Comparison of ENCODE assay signal across 10 mouse cellular contexts in genomic region chr4:140929745-140930144, GRCm38 (mm10). TPM values are rescaled to one million over a fixed set of nuclear protein-coding genes. Genes with fewer than 3 reads are reported as not detected.
DNase-seq lines count a peak whose midpoint lies in the region; ATAC-seq lines count a peak whose summit lies in the region.
"Had no signal": no experiment of that assay in that cellular context is flagged by ENCODE, and none has a peak within 500 bp of the region (broad histone marks: within the 10 kb centered on the region; RNA-seq: fewer than 3 reads in every experiment).

No protein-coding gene starts in this region.

- H3K9ac ChIP-seq in heart, embryonic 13.5 days: peak overlapping the region; percentile 12; the same call in 1 of the 2 replicates
- no peak overlapping the region for H3K9ac ChIP-seq in forebrain, embryonic 13.5 days

- H3K9me3 ChIP-seq in heart, embryonic 13.5 days: no peaks in the 10 kb centered on the region
- H3K9me3 ChIP-seq in forebrain, embryonic 13.5 days (replicated peaks): no peaks in the 10 kb centered on the region

- no peaks in the 10 kb centered on the region for H3K36me3 ChIP-seq in heart, embryonic 13.5 days
- H3K36me3 ChIP-seq in forebrain, embryonic 13.5 days (ENCODE audit: poor library complexity, severe bottlenecking): no peaks in the 10 kb centered on the region

- 57% methylated on average over 8 of the region's 8 CpGs for WGBS in heart, embryonic 13.5 days
- 61% methylated on average over 8 of the region's 8 CpGs for WGBS in forebrain, embryonic 13.5 days

- no peaks in the 10 kb centered on the region for H3K27me3 ChIP-seq in heart, embryonic 13.5 days (replicated peaks)
- no peaks in the 10 kb centered on the region for H3K27me3 ChIP-seq in forebrain, embryonic 13.5 days

- H3K4me1 ChIP-seq in heart, embryonic 13.5 days: peaks cover 53% of the 10 kb centered on the region
- peaks cover 7% of the 10 kb centered on the region; the same call in 1 of the 2 replicates for H3K4me1 ChIP-seq in forebrain, embryonic 13.5 days

- no peak overlapping the region for H3K4me3 ChIP-seq in heart, embryonic 13.5 days
- H3K4me3 ChIP-seq in forebrain, embryonic 13.5 days: no peak overlapping the region

- no peak for ATAC-seq in heart, embryonic 13.5 days (ENCODE audit: extremely low read depth, insufficient number of reproducible peaks, low FRiP score, low TSS enrichment)
- no peak for ATAC-seq in forebrain, embryonic 13.5 days

- no peak overlapping the region for H3K27ac ChIP-seq in heart, embryonic 13.5 days (replicated peaks)
- H3K27ac ChIP-seq in forebrain, embryonic 13.5 days: no peak overlapping the region
- H3K27ac ChIP-seq: kidney, postnatal 0 days had no signal

- DNase-seq in heart, adult 9 months (ENCODE audit: low spot score in 2 of 2): no peak
- peak; percentile 45 for DNase-seq in fibroblast of lung, adult 2 months (ENCODE audit: low read depth)
- DNase-seq in left cerebral cortex, adult 11 months (ENCODE audit: low spot score): peak; percentile 81
- peak; percentile 72 to 84 for DNase-seq in right cerebral cortex, postnatal 10 days (ENCODE audit: low spot score in 2 of 2)
- no peak for DNase-seq in liver
- DNase-seq in lung, postnatal 4 days: no peak
- DNase-seq: lung, postnatal 14 days had no signal

- no peak overlapping the region for H3K4me2 ChIP-seq in heart, embryonic 13.5 days
- H3K4me2 ChIP-seq in forebrain, embryonic 13.5 days: no peak overlapping the region

RNA-seq across cellular contexts. Expression of gene Padi2, which starts 23.6 kb away (rescaled TPM):
- 2.1 and 2.9 TPM in 2 replicates for polyA plus RNA-seq in heart, embryonic 13.5 days (2015; fragmentation: Nextera tagmentation; extraction: Ambion mirVana)
- 0.06 and 0.12 TPM in 2 replicates for polyA plus RNA-seq in forebrain, embryonic 13.5 days (2015; fragmentation: Nextera tagmentation; extraction: Ambion mirVana)

RNA-seq across cellular contexts. Expression of gene Sdhb, which starts 31.3 kb away (rescaled TPM):
- 807 and 886 TPM in 2 replicates for polyA plus RNA-seq in heart, embryonic 13.5 days (2015; fragmentation: Nextera tagmentation; extraction: Ambion mirVana)
- 478 and 480 TPM in 2 replicates for polyA plus RNA-seq in forebrain, embryonic 13.5 days (2015; fragmentation: Nextera tagmentation; extraction: Ambion mirVana)

RNA-seq across cellular contexts. Expression of gene Atp13a2, which starts 56.9 kb away (rescaled TPM):
- 28.7 and 29.4 TPM in 2 replicates for polyA plus RNA-seq in heart, embryonic 13.5 days (2015; fragmentation: Nextera tagmentation; extraction: Ambion mirVana)
- 76.9 and 85.9 TPM in 2 replicates for polyA plus RNA-seq in forebrain, embryonic 13.5 days (2015; fragmentation: Nextera tagmentation; extraction: Ambion mirVana)

Comparison
In these comparisons a context has a peak if more than half of its experiments do, and no peak if none do; other contexts are left out.
1. DNase-seq: peak in fibroblast of lung, adult 2 months (single experiment), left cerebral cortex, adult 11 months (single experiment) and right cerebral cortex, postnatal 10 days (2 of 2); none in heart, adult 9 months (0 of 2), liver (single experiment) and lung, postnatal 4 days (0 of 2).